Mouse (Mus musculus): ENCODE results near the gene Gstz1. TPM values are rescaled to one million over a fixed set of nuclear protein-coding genes. Genes with fewer than 3 reads are reported as not detected.

Gstz1 gene
- total RNA-seq, 2 experiments from 2014 or later = 34.9 to 36.0 TPM

Other genes with a start within 250 kb of the Gstz1 start
- gene Cipc, start 200.1 kb upstream of the Gstz1 start, total RNA-seq (2021) = 10 to 100 TPM; 26.3 to 30.3 TPM
- gene Zdhhc22, start 156.7 kb upstream of the Gstz1 start, total RNA-seq (2021) = not detected
- not detected for gene Tmem63c, start 125.8 kb upstream of the Gstz1 start, total RNA-seq (2021)
- gene Ngb, start 44.6 kb upstream of the Gstz1 start, total RNA-seq (2021) = not detected
- 1 to 10 TPM; 4.4 to 5.0 TPM for gene Pomt2, start 803 bp downstream of the Gstz1 start, total RNA-seq (2021)
- gene Samd15, start 52.6 kb downstream of the Gstz1 start, total RNA-seq (2021) = not detected
- gene Tmed8, start 53.3 kb downstream of the Gstz1 start, total RNA-seq (2021) = 1 to 10 TPM; 1.7 to 1.9 TPM
- under 1 TPM; 0.33 to 0.47 TPM for gene Noxred1, start 91.6 kb downstream of the Gstz1 start, total RNA-seq (2021)
- 10 to 100 TPM in 1 of 2 experiments, 1 to 10 TPM in 1; 7.3 to 10.1 TPM for gene Vipas39, start 119.1 kb downstream of the Gstz1 start, total RNA-seq (2021)
- gene Ahsa1, start 119.3 kb downstream of the Gstz1 start, total RNA-seq (2021) = 100 to 1,000 TPM; 117 to 123 TPM
- not detected for gene Ism2, start 152.5 kb downstream of the Gstz1 start, total RNA-seq (2021)
- gene Sptlc2, start 241.2 kb downstream of the Gstz1 start, total RNA-seq (2021) = 10 to 100 TPM in 1 of 2 experiments, 1 to 10 TPM in 1; 9.2 to 10.5 TPM